Mouse (Mus musculus) intestine, embryonic 16.5 days (tissue): ENCODE measurements around the gene Gm21891. TPM values are rescaled to one million over a fixed set of nuclear protein-coding genes. Genes with fewer than 3 reads are reported as not detected.
"Not testable (repeated sequence)": the region's sequence is repeated elsewhere in the genome, so short reads cannot be mapped to it uniquely, and the experiment has no call there.

Experiments
- ATAC-seq: fragments of 200-750 bp; cut with Nextera tagmentation; 2 replicates; pipeline ENCODE4 v1.8.0; 2017; ENCODE audit warnings: moderate TSS enrichment, moderate library complexity
- H3K27ac ChIP-seq: fragments of 300-500 bp; sonication (generic); 2 replicates; pipeline ENCODE4 v1.5.1; 2014; ENCODE audit warnings: mild to moderate bottlenecking, low read length
- H3K27me3 ChIP-seq: fragments of 300-500 bp; sonication (generic); replicated peaks from 2 replicates; pipeline ENCODE4 v1.6.1; 2014; ENCODE audit warnings: low read length, control low read depth, mixed read lengths; ENCODE audit not compliant: control insufficient read depth, insufficient read depth
- H3K36me3 ChIP-seq: fragments of 300-500 bp; sonication (generic); 2 replicates; pipeline ENCODE4 v1.6.1; 2014; ENCODE audit warnings: low read length, control low read depth; ENCODE audit not compliant: control insufficient read depth, insufficient read depth
- H3K4me1 ChIP-seq: fragments of 300-500 bp; sonication (generic); 2 replicates; pipeline ENCODE4 v1.6.1; 2014; ENCODE audit warnings: low read length, control low read depth, mixed read lengths; ENCODE audit not compliant: control insufficient read depth, insufficient read depth
- H3K4me2 ChIP-seq: fragments of 300-500 bp; sonication (generic); 2 replicates; pipeline ENCODE4 v1.6.1; 2014; ENCODE audit warnings: low read depth, low read length, control low read depth
- H3K4me3 ChIP-seq: fragments of 300-500 bp; sonication (generic); 2 replicates; pipeline ENCODE4 v1.5.1; 2014; ENCODE audit warnings: mild to moderate bottlenecking, low read length
- H3K9ac ChIP-seq: fragments of 300-500 bp; sonication (generic); 2 replicates; pipeline ENCODE4 v1.6.1; 2014; ENCODE audit warnings: low read depth, low read length
- H3K9me3 ChIP-seq: fragments of 300-500 bp; sonication (generic); 2 replicates; pipeline ENCODE4 v1.6.1; 2016; ENCODE audit warnings: low read length, control low read depth; ENCODE audit not compliant: control insufficient read depth
- WGBS: fragments of 180-500 bp; shearing (Covaris S2); extraction: QIAGEN DNeasy Blood & Tissue Kit; methylation state at CpG from one replicate; pipeline ENCODE4 v1.1.7; 2014; 5-methylcytosine and 5-hydroxymethylcytosine counted together
- polyA plus RNA-seq: library from polyadenylated mRNA; unstranded; fragments of >200 nt; fragmentation: Nextera tagmentation; extraction: Ambion mirVana; gene quantifications from 2 replicates; pipeline ENCODE4 v1.2.1, GENCODE M21; 2015

The Gm21891 gene
- polyA plus RNA-seq = not detected in 2 replicates

GRCm38 (mm10) chrY:13133392-13133791 lies at the start of gene Gm21891:
TSS of gene Gm21891 (minus strand) at chrY:13133492.
- not testable (repeated sequence) for H3K36me3 ChIP-seq, H3K4me3 ChIP-seq, H3K4me1 ChIP-seq, H3K9me3 ChIP-seq, H3K27ac ChIP-seq, H3K4me2 ChIP-seq, ATAC-seq, H3K9ac ChIP-seq, H3K27me3 ChIP-seq
- no CpG with 5 or more reads among the region's 3 CpGs for WGBS

- not testable (repeated sequence) for H3K27me3 ChIP-seq, ATAC-seq, H3K9me3 ChIP-seq, H3K4me3 ChIP-seq, H3K36me3 ChIP-seq, H3K9ac ChIP-seq, H3K4me1 ChIP-seq, H3K4me2 ChIP-seq, H3K27ac ChIP-seq
These were observed 28.4 kb upstream of the Gm21891 start, which contains the start of gene Gm21425 for GRCm38 (mm10) chrY:13161668-13162067. TSS of gene Gm21425 (plus strand) at chrY:13161968.

Other genes with a start within 250 kb of the Gm21891 start
- gene Gm20807, start 90.6 kb downstream of the Gm21891 start, polyA plus RNA-seq = not detected in 2 replicates
- not detected in 2 replicates for gene Gm21425, start 28.5 kb upstream of the Gm21891 start, polyA plus RNA-seq
- gene Gm21828, start 90.4 kb upstream of the Gm21891 start, polyA plus RNA-seq = not detected in 2 replicates
- gene Gm21440, start 118.9 kb upstream of the Gm21891 start, polyA plus RNA-seq = not detected in 2 replicates
- not detected in 2 replicates for gene Gm21454, start 119.0 kb upstream of the Gm21891 start, polyA plus RNA-seq
- not detected in 2 replicates for gene Gm21725, start 215.6 kb upstream of the Gm21891 start, polyA plus RNA-seq